19 mouse cellular contexts compared by ENCODE assay signal in the genomic region with DNA sequence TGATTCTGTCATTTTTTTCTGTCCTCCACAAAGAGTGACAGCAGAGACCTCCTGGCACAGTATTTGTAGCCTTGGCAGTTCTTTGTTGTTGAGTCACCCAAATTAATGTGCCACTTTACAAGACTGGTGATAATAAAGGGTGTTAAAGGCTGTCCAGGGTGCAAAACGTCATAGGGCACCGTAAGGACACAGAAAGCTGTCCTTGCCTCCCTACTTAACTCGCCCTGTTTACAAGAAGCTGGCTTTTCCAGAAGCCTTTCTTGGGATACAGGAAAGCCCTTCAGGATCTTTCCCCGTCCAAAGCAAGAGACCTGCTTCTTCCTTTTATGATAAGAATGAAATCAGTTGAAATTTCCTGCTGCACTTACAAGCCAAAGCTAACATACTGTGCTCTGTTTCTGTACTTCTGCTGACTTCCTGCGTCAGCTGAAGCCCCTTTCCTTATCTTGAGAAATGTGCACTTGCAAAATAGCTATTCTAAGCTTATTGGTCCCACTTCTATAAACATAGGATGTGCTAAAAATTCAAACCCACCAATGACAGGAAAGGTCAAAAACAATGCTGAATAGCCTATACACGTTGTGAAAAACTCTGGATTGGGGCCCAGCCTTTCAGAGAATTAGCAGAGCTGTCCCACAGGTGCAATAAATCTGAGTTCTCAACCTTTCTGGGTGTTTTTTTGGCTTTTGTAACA. TPM values are rescaled to one million over a fixed set of nuclear protein-coding genes. Genes with fewer than 3 reads are reported as not detected.
DNase-seq lines count a peak whose midpoint lies in the region; ATAC-seq and TF ChIP-seq lines count a peak whose summit lies in the region.
"Had no signal": no experiment of that assay in that cellular context is flagged by ENCODE, and none has a peak within 500 bp of the region (broad histone marks: within the 10 kb centered on the region; RNA-seq: fewer than 3 reads in every experiment).

No protein-coding gene starts in this region.

- no peak overlapping the region for H3K9ac ChIP-seq in embryonic facial prominence, embryonic 14.5 days (ENCODE audit: low read depth, low read length)
- H3K9ac ChIP-seq in lung, embryonic 15.5 days: no peak overlapping the region
- H3K9ac ChIP-seq in heart, embryonic 12.5 days: no peak overlapping the region
- H3K9ac ChIP-seq in liver, postnatal 0 days (replicated peaks): no peak overlapping the region
- H3K9ac ChIP-seq: embryonic facial prominence, embryonic 15.5 days; stomach, embryonic 15.5 days had no signal

- H3K36me3 ChIP-seq in embryonic facial prominence, embryonic 14.5 days (ENCODE audit: control insufficient read depth, insufficient read depth, low read length): no peaks in the 10 kb centered on the region
- H3K36me3 ChIP-seq in embryonic facial prominence, embryonic 10.5 days (replicated peaks): no peaks in the 10 kb centered on the region
- H3K36me3 ChIP-seq in lung, embryonic 15.5 days: no peaks in the 10 kb centered on the region
- no peaks in the 10 kb centered on the region for H3K36me3 ChIP-seq in heart, embryonic 12.5 days
- H3K36me3 ChIP-seq in liver, postnatal 0 days (replicated peaks; ENCODE audit: insufficient read depth, low read length): no peaks in the 10 kb centered on the region
- H3K36me3 ChIP-seq: embryonic facial prominence, embryonic 15.5 days; stomach, embryonic 15.5 days had no signal

- TF ChIP-seq EP300 in liver, postnatal 0 days (IDR thresholded peaks at IDR 0.05; ENCODE audit: low read depth): peak; percentile 67

- no peak overlapping the region for H3K27ac ChIP-seq in embryonic facial prominence, embryonic 14.5 days (replicated peaks; ENCODE audit: low read depth, low read length)
- H3K27ac ChIP-seq in embryonic facial prominence, embryonic 10.5 days (replicated peaks): no peak overlapping the region
- H3K27ac ChIP-seq in lung, embryonic 15.5 days: peak overlapping the region; percentile 8; the same call in 1 of the 2 replicates
- H3K27ac ChIP-seq in heart, embryonic 12.5 days (ENCODE audit: poor library complexity, severe bottlenecking): peak overlapping the region; percentile 75
- H3K27ac ChIP-seq in liver, postnatal 0 days (ENCODE audit: low read depth): no peak overlapping the region
- H3K27ac ChIP-seq: embryonic facial prominence, embryonic 15.5 days; layer of hippocampus, adult 2 months; stomach, embryonic 15.5 days had no signal

- H3K4me3 ChIP-seq in embryonic facial prominence, embryonic 14.5 days (ENCODE audit: low read depth, low read length): no peak overlapping the region
- no peak overlapping the region for H3K4me3 ChIP-seq in embryonic facial prominence, embryonic 10.5 days
- no peak overlapping the region for H3K4me3 ChIP-seq in lung, embryonic 15.5 days
- H3K4me3 ChIP-seq in heart, embryonic 12.5 days: no peak overlapping the region
- H3K4me3 ChIP-seq in liver, postnatal 0 days (ENCODE audit: low read depth, low read length): no peak overlapping the region
- H3K4me3 ChIP-seq: embryonic facial prominence, embryonic 15.5 days; layer of hippocampus, adult 2 months; megakaryocyte, embryonic 14.5 days; stomach, embryonic 15.5 days had no signal

- no peak for TF ChIP-seq CTCF in liver, postnatal 0 days (IDR thresholded peaks at IDR 0.05; ENCODE audit: low read depth)

- no peaks in the 10 kb centered on the region for H3K27me3 ChIP-seq in embryonic facial prominence, embryonic 14.5 days (replicated peaks; ENCODE audit: control insufficient read depth, insufficient read depth, low read length)
- H3K27me3 ChIP-seq in embryonic facial prominence, embryonic 10.5 days (replicated peaks; ENCODE audit: low read depth, poor library complexity, severe bottlenecking): no peaks in the 10 kb centered on the region
- H3K27me3 ChIP-seq in lung, embryonic 15.5 days: no peaks in the 10 kb centered on the region
- H3K27me3 ChIP-seq in heart, embryonic 12.5 days (replicated peaks): no peaks in the 10 kb centered on the region
- no peaks in the 10 kb centered on the region for H3K27me3 ChIP-seq in liver, postnatal 0 days (ENCODE audit: insufficient read depth, low read length)
- H3K27me3 ChIP-seq: embryonic facial prominence, embryonic 15.5 days; megakaryocyte, embryonic 14.5 days; stomach, embryonic 15.5 days had no signal

- no peaks in the 10 kb centered on the region for H3K4me1 ChIP-seq in embryonic facial prominence, embryonic 14.5 days (ENCODE audit: control insufficient read depth, insufficient read depth, low read length)
- no peaks in the 10 kb centered on the region for H3K4me1 ChIP-seq in embryonic facial prominence, embryonic 10.5 days
- no peaks in the 10 kb centered on the region for H3K4me1 ChIP-seq in lung, embryonic 15.5 days
- H3K4me1 ChIP-seq in heart, embryonic 12.5 days (replicated peaks): peaks cover 16% of the 10 kb centered on the region
- no peaks in the 10 kb centered on the region for H3K4me1 ChIP-seq in liver, postnatal 0 days (ENCODE audit: insufficient read depth)
- H3K4me1 ChIP-seq: embryonic facial prominence, embryonic 15.5 days; megakaryocyte, embryonic 14.5 days; stomach, embryonic 15.5 days had no signal

- no peak overlapping the region for H3K4me2 ChIP-seq in embryonic facial prominence, embryonic 14.5 days (ENCODE audit: low read depth, low read length)
- no peak overlapping the region for H3K4me2 ChIP-seq in lung, embryonic 15.5 days
- H3K4me2 ChIP-seq in heart, embryonic 12.5 days: no peak overlapping the region
- H3K4me2 ChIP-seq in liver, postnatal 0 days (ENCODE audit: low read depth, low read length): no peak overlapping the region
- H3K4me2 ChIP-seq: embryonic facial prominence, embryonic 15.5 days; stomach, embryonic 15.5 days had no signal

- DNase-seq in embryonic facial prominence, embryonic 14.5 days (ENCODE audit: low spot score): peak; percentile 9
- DNase-seq in embryonic facial prominence, embryonic 10.5 days (ENCODE audit: low spot score): no peak
- no peak for DNase-seq in lung, postnatal 4 days
- no peak for DNase-seq in liver, postnatal 0 days
- DNase-seq in c-Kit-positive CD71-positive TER-119-positive erythroid progenitor cells, embryonic 14.5 days (ENCODE audit: low spot score): no peak
- no peak for DNase-seq in frontal cortex, postnatal 25 days (ENCODE audit: low spot score in 2 of 2)
- DNase-seq: cerebellum, postnatal 14 days; gastrocnemius, postnatal 10 days; right cerebral cortex, postnatal 25 days had no signal

- 64% methylated on average over 6 of the region's 6 CpGs for WGBS in embryonic facial prominence, embryonic 14.5 days
- WGBS in embryonic facial prominence, embryonic 10.5 days: 73% methylated on average over 6 of the region's 6 CpGs
- WGBS in lung, embryonic 15.5 days: 33% methylated on average over 6 of the region's 6 CpGs
- WGBS in heart, embryonic 12.5 days: 27% methylated on average over 6 of the region's 6 CpGs
- 39% methylated on average over 6 of the region's 6 CpGs for WGBS in liver, postnatal 0 days (ENCODE audit: insufficient replicate concordance)

- no peaks in the 10 kb centered on the region for H3K9me3 ChIP-seq in embryonic facial prominence, embryonic 14.5 days (ENCODE audit: control insufficient read depth, low read length)
- no peaks in the 10 kb centered on the region for H3K9me3 ChIP-seq in embryonic facial prominence, embryonic 10.5 days
- no peaks in the 10 kb centered on the region for H3K9me3 ChIP-seq in lung, embryonic 15.5 days
- H3K9me3 ChIP-seq in heart, embryonic 12.5 days (replicated peaks): no peaks in the 10 kb centered on the region
- no peaks in the 10 kb centered on the region for H3K9me3 ChIP-seq in liver, postnatal 0 days (ENCODE audit: low read length)
- H3K9me3 ChIP-seq: embryonic facial prominence, embryonic 15.5 days; stomach, embryonic 15.5 days had no signal

- ATAC-seq in embryonic facial prominence, embryonic 14.5 days (ENCODE audit: low read depth): no peak
- ATAC-seq in lung, embryonic 15.5 days (ENCODE audit: borderline replicate concordance, extremely low read depth, low FRiP score, low TSS enrichment): no peak; the same call in 1 of the 2 replicates
- ATAC-seq in heart, embryonic 12.5 days (ENCODE audit: insufficient number of reproducible peaks, low FRiP score): peak; percentile 75
- ATAC-seq in liver, postnatal 0 days: peak; percentile 71
- ATAC-seq: forebrain, embryonic 14.5 days; intestine, embryonic 16.5 days had no signal

RNA-seq across cellular contexts. Expression of a gene that starts 13.2 kb away (rescaled TPM):
- polyA plus RNA-seq in embryonic facial prominence, embryonic 14.5 days (2014; fragmentation: Nextera tagmentation; extraction: Ambion mirVana): 0.26 and 0.39 TPM in 2 replicates
- not detected in 2 replicates for polyA plus RNA-seq in embryonic facial prominence, embryonic 10.5 days (2016; fragmentation: Nextera tagmentation; extraction: Ambion mirVana)
- polyA plus RNA-seq in lung, embryonic 15.5 days (2015; fragmentation: Nextera tagmentation; extraction: Ambion mirVana): 0.62 and 1.0 TPM in 2 replicates
- polyA plus RNA-seq in heart, embryonic 12.5 days (2016; fragmentation: Nextera tagmentation; extraction: Ambion mirVana): not detected in 2 replicates
- polyA plus RNA-seq in liver, postnatal 0 days (2015; fragmentation: Nextera tagmentation; extraction: Ambion mirVana): 1.9 and 2.0 TPM in 2 replicates
- polyA plus RNA-seq: C2C12; forebrain, embryonic 14.5 days; hindbrain, embryonic 11.5 days had no signal

RNA-seq across cellular contexts. Expression of a gene that starts 46.9 kb away (rescaled TPM):
- polyA plus RNA-seq in embryonic facial prominence, embryonic 14.5 days (2014; fragmentation: Nextera tagmentation; extraction: Ambion mirVana): not detected in 2 replicates
- polyA plus RNA-seq in embryonic facial prominence, embryonic 10.5 days (2016; fragmentation: Nextera tagmentation; extraction: Ambion mirVana): not detected in 2 replicates
- 0.31 TPM in 2 replicates for polyA plus RNA-seq in lung, embryonic 15.5 days (2015; fragmentation: Nextera tagmentation; extraction: Ambion mirVana)
- polyA plus RNA-seq in heart, embryonic 12.5 days (2016; fragmentation: Nextera tagmentation; extraction: Ambion mirVana): 0.27 TPM in 1 of 2 replicates, not detected in the other
- 66.5 and 67.0 TPM in 2 replicates for polyA plus RNA-seq in liver, postnatal 0 days (2015; fragmentation: Nextera tagmentation; extraction: Ambion mirVana)
- polyA plus RNA-seq: C2C12; embryonic facial prominence, embryonic 15.5 days; forebrain, embryonic 14.5 days; hindbrain, embryonic 11.5 days had no signal

Comparison
In these comparisons a context has a peak if more than half of its experiments do, and no peak if none do; other contexts are left out.
1. ATAC-seq: peak in heart, embryonic 12.5 days (single experiment) and liver, postnatal 0 days (single experiment); none in embryonic facial prominence, embryonic 14.5 days (single experiment) and lung, embryonic 15.5 days (single experiment).
2. H3K27ac ChIP-seq: peak in lung, embryonic 15.5 days (single experiment) and heart, embryonic 12.5 days (single experiment); none in embryonic facial prominence, embryonic 14.5 days (single experiment), embryonic facial prominence, embryonic 10.5 days (single experiment) and liver, postnatal 0 days (single experiment).
3. RNA of a gene that starts 46.9 kb away (polyA plus RNA-seq): 66.5 to 67.0 TPM in liver, postnatal 0 days; 0.31 TPM in lung, embryonic 15.5 days, 0.27 TPM in heart, embryonic 12.5 days, not detected in embryonic facial prominence, embryonic 14.5 days and not detected in embryonic facial prominence, embryonic 10.5 days; every median in the first group is over 10 times any median in the second.